ENCODE assay signal across 7 mouse cellular contexts in the genomic region with DNA sequence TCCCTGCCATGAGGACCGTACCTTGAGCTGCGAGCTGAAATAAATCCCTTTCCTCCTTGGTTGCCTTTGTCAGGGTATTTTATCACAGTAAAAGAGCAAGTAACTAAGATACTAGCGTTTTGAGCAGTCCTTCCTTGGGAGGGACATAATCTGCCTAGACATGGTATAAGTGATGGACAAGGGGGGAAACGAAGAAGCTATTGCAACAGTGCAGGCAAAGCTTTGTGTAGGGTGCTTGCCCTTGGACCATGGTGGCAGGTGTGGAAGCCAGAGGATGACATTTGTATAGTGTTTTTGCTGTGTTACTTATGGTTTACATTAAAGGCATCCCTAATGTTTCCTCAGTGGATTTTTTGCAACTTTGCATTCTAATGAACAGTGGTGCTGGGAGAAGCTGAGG. TPM values are rescaled to one million over a fixed set of nuclear protein-coding genes. Genes with fewer than 3 reads are reported as not detected.
DNase-seq lines count a peak whose midpoint lies in the region; ATAC-seq and TF ChIP-seq lines count a peak whose summit lies in the region.

No protein-coding gene starts in this region.

- no peaks in the 10 kb centered on the region for H3K4me1 ChIP-seq in lung, embryonic 14.5 days (ENCODE audit: insufficient read depth)
- peaks cover 13% of the 10 kb centered on the region for H3K4me1 ChIP-seq in forebrain, embryonic 13.5 days
- H3K4me1 ChIP-seq in limb, embryonic 12.5 days (replicated peaks), result peaks cover 16% of the 10 kb centered on the region
- H3K4me1 ChIP-seq in neural tube, embryonic 15.5 days, result peaks cover 21% of the 10 kb centered on the region

- peak overlapping the region; percentile 90 for H3K4me2 ChIP-seq in lung, embryonic 14.5 days
- peak overlapping the region; percentile 82 for H3K4me2 ChIP-seq in forebrain, embryonic 13.5 days
- H3K4me2 ChIP-seq in limb, embryonic 12.5 days, result peak overlapping the region; percentile 86
- H3K4me2 ChIP-seq in neural tube, embryonic 15.5 days, result peak overlapping the region; percentile 76

- WGBS in lung, embryonic 14.5 days, result 77% methylated on average over 4 of the region's 4 CpGs
- 80% methylated on average over 4 of the region's 4 CpGs for WGBS in forebrain, embryonic 13.5 days
- 82% methylated on average over 4 of the region's 4 CpGs for WGBS in limb, embryonic 12.5 days
- 87% methylated on average over 4 of the region's 4 CpGs for WGBS in neural tube, embryonic 15.5 days

- H3K9ac ChIP-seq in lung, embryonic 14.5 days, result peak overlapping the region; percentile 57; the same call in 1 of the 2 replicates
- H3K9ac ChIP-seq in forebrain, embryonic 13.5 days, result peak overlapping the region; percentile 80
- H3K9ac ChIP-seq in limb, embryonic 12.5 days (replicated peaks), result 0 out of 2 replicates have a peak overlapping the region, but pooled peaks have one; percentile 76
- peak overlapping the region; percentile 69; the same call in 1 of the 2 replicates for H3K9ac ChIP-seq in neural tube, embryonic 15.5 days (replicated peaks)

- TF ChIP-seq CTCF in lung, embryonic 14.5 days (IDR thresholded peaks at IDR 0.05; ENCODE audit: low read depth), result no peak

- no peaks in the 10 kb centered on the region for H3K9me3 ChIP-seq in lung, embryonic 14.5 days (ENCODE audit: low read depth, low read length)
- H3K9me3 ChIP-seq in forebrain, embryonic 13.5 days (replicated peaks), result no peaks in the 10 kb centered on the region
- H3K9me3 ChIP-seq in limb, embryonic 12.5 days, result no peaks in the 10 kb centered on the region
- H3K9me3 ChIP-seq in neural tube, embryonic 15.5 days (replicated peaks), result no peaks in the 10 kb centered on the region

- peak overlapping the region; percentile 65 for H3K4me3 ChIP-seq in lung, embryonic 14.5 days (ENCODE audit: low read depth, low read length)
- H3K4me3 ChIP-seq in forebrain, embryonic 13.5 days, result peak overlapping the region; percentile 77
- peak overlapping the region; percentile 74 for H3K4me3 ChIP-seq in limb, embryonic 12.5 days (replicated peaks)
- peak overlapping the region; percentile 72 for H3K4me3 ChIP-seq in neural tube, embryonic 15.5 days (replicated peaks)

- DNase-seq in lung, embryonic 14.5 days, result no peak
- no peak for DNase-seq in lung, postnatal 25 days (ENCODE audit: low spot score)
- no peak for DNase-seq in spleen, adult 18-20 months
- no peak for DNase-seq in left cerebral cortex, postnatal 25 days (ENCODE audit: low spot score in 2 of 2)

- intact Hi-C loops in left cerebral cortex, postnatal 25 days (cut with DNase I), result no loop called here

- H3K27ac ChIP-seq in lung, embryonic 14.5 days (ENCODE audit: low read depth), result no peak overlapping the region
- no peak overlapping the region for H3K27ac ChIP-seq in forebrain, embryonic 13.5 days
- H3K27ac ChIP-seq in limb, embryonic 12.5 days, result 0 out of 2 replicates have a peak overlapping the region, but pooled peaks have one; percentile 7
- H3K27ac ChIP-seq in neural tube, embryonic 15.5 days (replicated peaks), result peak overlapping the region; percentile 80

- H3K36me3 ChIP-seq in lung, embryonic 14.5 days (ENCODE audit: insufficient read depth), result no peaks in the 10 kb centered on the region
- no peaks in the 10 kb centered on the region for H3K36me3 ChIP-seq in forebrain, embryonic 13.5 days (ENCODE audit: poor library complexity, severe bottlenecking)
- H3K36me3 ChIP-seq in limb, embryonic 12.5 days, result no peaks in the 10 kb centered on the region; the same call in 1 of the 2 replicates
- H3K36me3 ChIP-seq in neural tube, embryonic 15.5 days, result no peaks in the 10 kb centered on the region

- 0 out of 2 replicates have a peak, but pooled peaks cover 5% of the 10 kb centered on the region for H3K27me3 ChIP-seq in lung, embryonic 14.5 days (ENCODE audit: insufficient read depth, low read length)
- 0 out of 2 replicates have a peak, but pooled peaks cover 4% of the 10 kb centered on the region for H3K27me3 ChIP-seq in forebrain, embryonic 13.5 days
- peaks cover 13% of the 10 kb centered on the region for H3K27me3 ChIP-seq in limb, embryonic 12.5 days
- H3K27me3 ChIP-seq in neural tube, embryonic 15.5 days (replicated peaks), result no peaks in the 10 kb centered on the region; the same call in 1 of the 2 replicates

- ATAC-seq in lung, embryonic 14.5 days (ENCODE audit: insufficient read depth), result 0 out of 2 replicates have a peak, but pooled peaks have one; percentile 13
- no peak; the same call in 1 of the 2 replicates for ATAC-seq in forebrain, embryonic 13.5 days
- ATAC-seq in limb, embryonic 12.5 days (ENCODE audit: insufficient number of reproducible peaks, insufficient read depth, low FRiP score, low TSS enrichment, low read depth), result no peak
- ATAC-seq in neural tube, embryonic 15.5 days (ENCODE audit: low FRiP score), result peak; percentile 6; the same call in 1 of the 2 replicates

RNA-seq across cellular contexts. Expression of gene Zkscan16, which starts 0.5 kb away (rescaled TPM):
- 0.46 and 0.70 TPM in 2 replicates for polyA plus RNA-seq in lung, embryonic 14.5 days (2014; fragmentation: Nextera tagmentation; extraction: Ambion mirVana)
- 0.34 and 0.55 TPM in 2 replicates for polyA plus RNA-seq in forebrain, embryonic 13.5 days (2015; fragmentation: Nextera tagmentation; extraction: Ambion mirVana)
- 1.1 and 1.4 TPM in 2 replicates for polyA plus RNA-seq in limb, embryonic 12.5 days (2016; fragmentation: Nextera tagmentation; extraction: Ambion mirVana)
- polyA plus RNA-seq in neural tube, embryonic 15.5 days (2015; fragmentation: Nextera tagmentation; extraction: Ambion mirVana), result 1.8 and 2.1 TPM in 2 replicates
- 10 to 100 TPM; 40.1 to 42.0 TPM for total RNA-seq in left cerebral cortex, postnatal 25 days (2021)

RNA-seq across cellular contexts. Expression of gene Ecpas, which starts 30.4 kb away (rescaled TPM):
- polyA plus RNA-seq in lung, embryonic 14.5 days (2014; fragmentation: Nextera tagmentation; extraction: Ambion mirVana), result 41.1 and 41.5 TPM in 2 replicates
- 24.7 and 27.7 TPM in 2 replicates for polyA plus RNA-seq in forebrain, embryonic 13.5 days (2015; fragmentation: Nextera tagmentation; extraction: Ambion mirVana)
- polyA plus RNA-seq in limb, embryonic 12.5 days (2016; fragmentation: Nextera tagmentation; extraction: Ambion mirVana), result 40.8 and 46.2 TPM in 2 replicates
- polyA plus RNA-seq in neural tube, embryonic 15.5 days (2015; fragmentation: Nextera tagmentation; extraction: Ambion mirVana), result 33.0 and 34.5 TPM in 2 replicates
- 100 to 1,000 TPM; 123 to 137 TPM for total RNA-seq in left cerebral cortex, postnatal 25 days (2021)

RNA-seq across cellular contexts. Expression of gene Ptgr1, which starts 44.0 kb away (rescaled TPM):
- polyA plus RNA-seq in lung, embryonic 14.5 days (2014; fragmentation: Nextera tagmentation; extraction: Ambion mirVana), result 26.2 and 26.3 TPM in 2 replicates
- 6.3 and 6.8 TPM in 2 replicates for polyA plus RNA-seq in forebrain, embryonic 13.5 days (2015; fragmentation: Nextera tagmentation; extraction: Ambion mirVana)
- polyA plus RNA-seq in limb, embryonic 12.5 days (2016; fragmentation: Nextera tagmentation; extraction: Ambion mirVana), result 23.5 and 24.5 TPM in 2 replicates
- 4.3 and 14.8 TPM in 2 replicates for polyA plus RNA-seq in neural tube, embryonic 15.5 days (2015; fragmentation: Nextera tagmentation; extraction: Ambion mirVana)
- total RNA-seq in left cerebral cortex, postnatal 25 days (2021), result 1 to 10 TPM; 1.5 to 1.8 TPM

RNA-seq across cellular contexts. Expression of gene Dnajc25, which starts 51.9 kb away (rescaled TPM):
- polyA plus RNA-seq in lung, embryonic 14.5 days (2014; fragmentation: Nextera tagmentation; extraction: Ambion mirVana), result 12.1 and 14.8 TPM in 2 replicates
- 4.2 and 5.9 TPM in 2 replicates for polyA plus RNA-seq in forebrain, embryonic 13.5 days (2015; fragmentation: Nextera tagmentation; extraction: Ambion mirVana)
- 9.2 and 11.6 TPM in 2 replicates for polyA plus RNA-seq in limb, embryonic 12.5 days (2016; fragmentation: Nextera tagmentation; extraction: Ambion mirVana)
- 8.2 and 9.4 TPM in 2 replicates for polyA plus RNA-seq in neural tube, embryonic 15.5 days (2015; fragmentation: Nextera tagmentation; extraction: Ambion mirVana)
- 1 to 10 TPM; 4.8 to 4.9 TPM for total RNA-seq in left cerebral cortex, postnatal 25 days (2021)

Comparison
In these comparisons a context has a peak if more than half of its experiments do, and no peak if none do; other contexts are left out.
1. ATAC-seq: peak in lung, embryonic 14.5 days (single experiment) and neural tube, embryonic 15.5 days (single experiment); none in forebrain, embryonic 13.5 days (single experiment) and limb, embryonic 12.5 days (single experiment).
2. H3K27ac ChIP-seq: peak in limb, embryonic 12.5 days (single experiment) and neural tube, embryonic 15.5 days (single experiment); none in lung, embryonic 14.5 days (single experiment) and forebrain, embryonic 13.5 days (single experiment).
3. Peak in every context shown above with its lines, with median percentiles within 50 percentile points of each other: H3K4me2 ChIP-seq, H3K4me3 ChIP-seq and H3K9ac ChIP-seq.